Mouse (Mus musculus): ENCODE results near the gene Olfr521. TPM values are rescaled to one million over a fixed set of nuclear protein-coding genes. Genes with fewer than 3 reads are reported as not detected.
"Not testable (repeated sequence)": the region's sequence is repeated elsewhere in the genome, so short reads cannot be mapped to it uniquely, and the experiment has no call there.

Gene Olfr521
- total RNA-seq (2021) = not detected
- long read RNA-seq, experiment 1 = 0 reads
- long read RNA-seq, experiment 2 = 0 reads

DNA sequence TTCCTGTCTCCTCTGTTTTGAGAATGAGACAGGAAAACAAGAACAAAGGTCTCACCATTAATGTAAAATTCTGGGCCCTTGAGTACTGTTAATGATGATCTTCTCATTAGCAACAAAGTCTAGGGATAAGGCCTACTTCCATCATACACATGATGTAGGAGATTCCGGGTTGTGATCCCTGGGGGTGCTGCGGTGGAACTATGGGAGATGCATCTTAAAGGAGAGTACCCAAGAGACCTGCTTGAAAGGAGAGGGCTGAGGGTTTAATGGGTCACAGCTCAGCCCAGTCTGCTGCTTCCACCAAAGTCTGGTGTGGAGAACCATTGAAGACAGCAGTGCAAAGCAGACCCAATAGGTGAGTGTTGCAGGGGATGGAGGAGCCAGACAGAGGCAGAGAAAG is at the start of gene Olfr521:
TSS of gene Olfr521 (plus strand) at position 301 of the 400 bp plus-strand sequence.
- DNase-seq (ENCODE audit: low spot score) = no peak

DNA sequence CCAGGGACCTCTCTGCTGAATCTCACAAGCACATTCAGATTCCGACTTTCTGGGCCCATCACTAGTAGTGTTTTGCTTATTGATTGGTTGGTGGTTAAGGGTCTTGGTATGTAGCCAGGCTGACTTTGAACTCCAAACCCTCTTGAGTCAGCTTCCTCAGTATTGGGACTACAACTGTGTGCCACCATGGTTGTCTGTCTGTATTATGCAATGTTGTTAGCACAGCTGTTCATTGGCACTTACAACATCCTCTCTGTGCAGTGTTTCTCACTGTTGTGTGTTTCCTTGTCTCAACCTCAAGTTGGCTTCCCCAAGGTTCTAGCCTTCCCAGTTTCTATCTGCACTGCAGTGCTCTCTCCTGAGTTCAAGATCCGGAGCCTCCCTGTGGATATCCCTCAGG is 46.8 kb upstream of the Olfr521 start:
- DNase-seq (ENCODE audit: low spot score) = no peak

DNA sequence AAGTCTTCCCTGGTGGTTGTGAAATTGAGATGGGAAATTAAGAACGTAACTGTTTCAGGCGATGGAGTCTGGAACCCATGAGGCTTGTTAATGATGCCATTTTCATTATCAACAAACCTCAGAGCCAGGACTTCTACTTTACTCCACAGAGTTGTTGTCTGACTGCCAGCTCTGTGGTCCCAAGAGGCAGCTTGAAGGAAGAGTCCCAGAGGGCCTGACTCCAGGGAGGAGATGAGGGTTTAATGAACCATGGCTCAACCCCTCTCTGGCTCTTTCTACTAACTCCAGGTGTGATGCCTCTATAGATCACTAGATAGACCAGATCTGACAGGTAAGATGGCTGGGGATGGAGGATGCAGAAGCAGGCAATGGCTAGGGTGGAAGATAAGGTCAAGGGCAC is 33.3 kb upstream of the Olfr521 start, which contains the start of gene Olfr520:
TSS of gene Olfr520 (plus strand) at position 301 of the 400 bp plus-strand sequence.
- DNase-seq (ENCODE audit: low spot score) = no peak

DNA sequence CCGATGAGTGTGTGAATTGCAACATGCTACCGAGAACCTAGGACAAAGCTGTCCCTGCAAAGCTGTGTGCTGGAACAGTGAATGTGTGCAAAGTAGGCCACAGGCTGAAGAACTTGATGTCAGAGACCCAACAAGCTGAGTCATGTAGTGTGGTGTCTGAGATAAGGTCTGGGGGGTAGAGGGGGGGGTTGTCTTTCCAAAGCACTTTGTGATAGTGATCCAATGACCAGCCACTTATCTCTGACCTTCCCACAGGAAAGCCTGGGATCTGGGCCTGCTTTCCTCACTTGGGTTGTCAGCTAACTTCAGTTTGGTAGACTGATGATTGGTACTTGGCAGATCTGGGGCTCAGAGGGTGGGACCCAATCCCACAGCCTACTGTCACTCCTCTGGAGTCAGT is 28.7 kb upstream of the Olfr521 start:
- no peak for DNase-seq (ENCODE audit: low spot score)

DNA sequence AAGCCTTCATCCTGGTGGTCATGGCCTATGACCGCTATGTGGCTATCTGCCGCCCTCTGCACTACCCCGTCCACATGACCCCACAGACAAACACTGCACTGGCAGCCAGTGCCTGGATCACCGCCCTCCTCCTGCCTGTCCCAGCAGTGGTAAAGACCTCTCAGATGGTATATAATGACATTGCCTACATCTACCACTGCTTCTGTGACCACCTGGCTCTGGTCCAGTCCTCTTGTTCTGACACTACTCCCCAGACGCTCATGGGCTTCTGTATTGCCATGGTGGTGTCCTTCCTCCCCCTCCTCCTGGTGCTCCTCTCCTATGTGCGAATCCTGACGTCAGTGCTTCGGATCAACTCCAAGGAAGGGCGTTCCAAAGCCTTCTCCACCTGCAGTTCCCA is 27.8 kb upstream of the Olfr521 start:
- DNase-seq (ENCODE audit: low spot score) = not testable (repeated sequence)

DNA sequence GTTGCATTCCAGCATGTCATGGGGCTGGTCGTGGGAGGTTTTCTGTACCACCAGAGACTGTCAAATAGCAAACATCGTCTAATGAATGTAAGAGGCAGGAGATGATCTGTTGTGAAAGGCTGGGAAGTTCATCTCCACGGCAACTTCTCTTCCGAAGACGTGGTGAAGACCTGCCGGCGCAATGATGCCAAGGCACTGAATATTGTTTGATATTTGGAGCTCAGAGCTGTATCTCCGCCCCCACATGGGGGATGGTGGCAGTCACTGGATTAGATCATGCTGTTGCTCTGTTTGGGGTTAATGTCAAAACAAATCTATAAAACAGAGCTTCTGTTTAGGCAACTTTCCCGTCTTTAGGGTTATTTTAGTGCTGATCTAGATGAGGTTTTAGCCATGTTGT is 24.0 kb upstream of the Olfr521 start:
- DNase-seq (ENCODE audit: low spot score) = no peak

DNA sequence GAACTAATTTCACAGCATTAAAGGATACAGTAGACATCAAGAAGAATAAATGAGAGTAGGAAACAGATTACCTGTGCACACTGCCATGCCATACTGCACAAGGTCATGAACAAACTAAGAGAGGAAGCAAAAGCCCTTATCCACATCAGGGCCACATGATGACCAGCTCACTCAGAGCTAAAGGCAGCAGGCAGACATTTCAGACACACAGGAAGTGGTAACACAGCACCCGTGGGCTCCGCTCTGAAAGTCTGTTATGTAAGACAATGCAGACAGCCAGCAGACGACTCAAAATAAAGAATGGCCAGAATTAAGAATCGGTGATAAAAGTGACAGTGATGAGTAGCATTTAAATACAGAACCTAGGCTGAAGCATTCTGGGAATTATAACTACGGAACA is 18.1 kb downstream of the Olfr521 start:
- DNase-seq (ENCODE audit: low spot score) = no peak

DNA sequence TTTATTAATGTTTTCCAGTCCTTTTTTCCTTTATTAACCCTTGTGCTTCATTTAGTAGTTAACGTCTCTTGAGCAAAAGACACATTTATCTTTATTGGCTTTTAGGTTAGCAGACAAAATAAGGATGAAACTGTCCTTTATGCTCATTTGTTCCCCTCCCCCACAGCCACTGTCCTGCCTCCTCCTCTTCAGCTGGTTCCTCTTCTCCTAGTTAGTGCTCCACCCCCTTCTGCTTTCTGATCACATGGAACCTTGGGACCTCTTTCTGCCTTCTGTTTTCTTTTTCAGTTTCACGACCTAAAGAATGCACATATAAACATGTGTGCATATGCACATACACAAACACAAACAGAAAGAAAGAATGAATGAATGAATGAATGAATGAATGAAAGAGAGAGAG is 18.6 kb downstream of the Olfr521 start:
- no peak for DNase-seq (ENCODE audit: low spot score)

DNA sequence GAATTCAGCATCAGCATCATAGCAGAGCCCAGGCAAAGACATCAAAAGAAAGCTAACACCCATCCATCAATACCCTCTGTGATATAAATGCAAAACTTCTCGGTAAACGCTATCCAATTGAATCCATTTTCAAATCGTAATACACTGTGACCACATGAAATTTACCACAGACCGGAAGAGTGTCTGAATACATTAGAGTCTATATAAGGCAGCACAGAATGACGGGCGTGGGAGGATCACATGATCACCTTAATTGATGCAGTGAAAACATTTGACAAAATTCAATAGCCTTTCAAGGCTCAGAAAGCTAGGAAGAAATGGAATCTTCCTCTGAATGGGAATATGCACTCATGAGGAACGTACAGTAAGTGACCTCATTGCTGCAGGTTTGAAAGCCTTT is 20.1 kb downstream of the Olfr521 start:
- DNase-seq (ENCODE audit: low spot score) = no peak

DNA sequence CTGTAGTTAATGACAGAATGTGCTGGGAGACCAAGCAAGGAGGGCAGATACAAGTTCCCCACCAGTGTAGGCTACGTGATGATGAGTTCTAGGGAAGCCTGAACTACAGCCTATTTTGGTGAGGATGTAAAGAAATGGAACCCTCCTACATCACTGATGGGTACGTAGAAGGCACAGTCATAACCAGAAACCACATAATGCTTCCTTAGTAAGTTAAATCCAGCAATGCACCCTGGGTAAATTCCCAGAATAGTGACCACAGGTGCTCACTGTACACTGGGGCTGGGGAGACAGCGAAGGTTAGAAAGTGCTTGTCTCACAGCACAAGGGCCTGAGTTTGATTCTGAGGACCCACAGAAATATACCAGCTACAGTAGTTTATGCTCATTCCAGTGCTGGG is 22.2 kb downstream of the Olfr521 start:
- DNase-seq (ENCODE audit: low spot score) = no peak

DNA sequence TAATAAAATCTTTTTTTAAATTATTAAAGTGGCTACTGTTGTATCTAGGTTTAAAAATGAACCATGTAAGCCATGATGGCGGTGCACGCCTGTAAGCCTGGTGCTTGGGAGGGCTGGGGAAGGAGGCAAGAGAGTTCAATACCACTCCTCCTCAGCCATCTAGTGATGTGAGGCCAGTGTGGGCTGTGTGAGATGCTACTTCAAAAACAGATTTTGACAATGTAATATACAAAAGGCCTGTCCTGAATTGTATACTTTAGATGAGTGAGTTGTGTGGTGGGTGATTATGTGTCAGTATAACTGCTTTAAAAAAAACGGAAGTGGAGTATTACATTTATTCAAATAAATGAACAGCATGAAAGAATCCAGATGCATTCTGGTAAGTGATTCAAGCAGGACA is 23.5 kb downstream of the Olfr521 start:
- DNase-seq (ENCODE audit: low spot score) = no peak

DNA sequence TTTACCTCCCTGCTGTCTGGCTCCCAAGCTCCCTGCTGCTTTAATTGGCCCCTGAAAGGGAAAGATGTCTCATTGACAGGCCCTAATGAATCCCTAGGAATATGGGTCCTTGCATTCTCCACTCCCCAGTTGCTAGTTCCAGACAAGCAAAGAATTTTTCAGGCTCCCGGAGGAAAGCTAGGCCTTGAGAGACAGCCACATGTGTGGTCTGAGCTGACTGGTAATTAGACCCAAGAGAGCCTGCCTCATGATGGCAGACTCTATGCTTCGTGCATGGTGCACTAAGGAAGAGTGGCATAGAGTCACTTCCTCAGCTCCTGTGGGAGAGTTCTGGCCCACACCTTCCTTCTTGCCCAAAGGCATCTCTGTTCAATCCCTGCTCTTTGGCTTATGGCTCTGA is 24.6 kb downstream of the Olfr521 start:
- DNase-seq (ENCODE audit: low spot score) = no peak

DNA sequence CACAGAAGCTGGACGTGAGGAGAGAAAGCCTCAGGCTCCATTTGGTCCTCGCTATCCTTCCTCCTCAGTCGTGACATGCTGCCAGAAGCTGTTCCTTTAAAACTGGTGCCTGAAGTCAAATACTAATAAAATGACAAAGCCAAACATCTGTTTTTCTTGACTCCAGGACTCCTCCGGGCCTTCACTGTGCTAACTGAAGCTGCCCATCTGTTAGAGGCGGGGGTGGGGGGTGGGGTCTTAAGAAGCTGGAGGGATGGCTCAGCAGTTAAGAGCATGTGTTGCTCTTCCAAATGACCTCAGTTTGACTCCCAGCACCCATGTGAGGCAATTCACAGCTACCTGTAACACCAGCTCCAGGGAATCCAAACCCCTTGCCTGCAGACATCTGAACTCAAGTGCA is 25.3 kb downstream of the Olfr521 start:
- peak; percentile 17 for DNase-seq (ENCODE audit: low spot score)

DNA sequence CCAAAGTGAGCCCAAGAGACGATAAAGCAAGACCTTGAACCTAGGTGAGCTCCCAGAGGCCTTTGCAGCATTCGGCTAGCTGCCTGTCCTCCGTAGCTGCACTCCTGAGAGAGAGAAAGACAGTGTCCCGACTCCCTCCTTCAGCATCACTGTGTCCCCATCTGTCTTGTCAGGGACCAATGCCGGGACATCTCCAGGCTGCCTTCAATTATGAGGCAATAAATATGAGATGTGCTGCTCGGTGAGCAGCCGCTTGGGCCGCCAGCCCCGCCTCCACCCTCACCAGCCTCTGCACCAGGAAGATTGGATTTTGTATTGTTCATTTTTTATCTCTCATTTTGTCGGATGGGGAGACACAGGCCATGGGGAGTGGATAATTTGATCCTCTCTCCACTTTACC is 27.5 kb downstream of the Olfr521 start:
- no peak for DNase-seq (ENCODE audit: low spot score)

DNA sequence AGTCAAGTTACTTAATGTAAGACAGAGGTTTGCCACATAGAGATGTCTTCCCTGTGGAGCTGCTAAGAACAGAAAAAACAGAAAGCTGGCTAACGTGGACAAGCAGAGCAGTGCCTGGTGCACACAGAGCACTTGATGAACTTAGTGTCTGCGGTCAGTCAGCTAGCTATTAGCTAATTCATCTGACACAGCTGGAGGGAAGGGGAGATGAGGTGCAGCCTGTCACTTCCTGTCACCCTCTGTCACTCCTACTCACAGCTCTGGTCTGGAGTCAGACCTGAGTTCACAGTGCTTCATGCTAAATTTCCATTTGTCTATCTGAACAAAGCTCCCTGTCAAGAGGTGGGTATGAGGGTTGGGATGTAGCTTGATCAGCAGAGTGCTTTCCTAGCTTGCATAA is 30.8 kb downstream of the Olfr521 start:
- no peak for DNase-seq (ENCODE audit: low spot score)

DNA sequence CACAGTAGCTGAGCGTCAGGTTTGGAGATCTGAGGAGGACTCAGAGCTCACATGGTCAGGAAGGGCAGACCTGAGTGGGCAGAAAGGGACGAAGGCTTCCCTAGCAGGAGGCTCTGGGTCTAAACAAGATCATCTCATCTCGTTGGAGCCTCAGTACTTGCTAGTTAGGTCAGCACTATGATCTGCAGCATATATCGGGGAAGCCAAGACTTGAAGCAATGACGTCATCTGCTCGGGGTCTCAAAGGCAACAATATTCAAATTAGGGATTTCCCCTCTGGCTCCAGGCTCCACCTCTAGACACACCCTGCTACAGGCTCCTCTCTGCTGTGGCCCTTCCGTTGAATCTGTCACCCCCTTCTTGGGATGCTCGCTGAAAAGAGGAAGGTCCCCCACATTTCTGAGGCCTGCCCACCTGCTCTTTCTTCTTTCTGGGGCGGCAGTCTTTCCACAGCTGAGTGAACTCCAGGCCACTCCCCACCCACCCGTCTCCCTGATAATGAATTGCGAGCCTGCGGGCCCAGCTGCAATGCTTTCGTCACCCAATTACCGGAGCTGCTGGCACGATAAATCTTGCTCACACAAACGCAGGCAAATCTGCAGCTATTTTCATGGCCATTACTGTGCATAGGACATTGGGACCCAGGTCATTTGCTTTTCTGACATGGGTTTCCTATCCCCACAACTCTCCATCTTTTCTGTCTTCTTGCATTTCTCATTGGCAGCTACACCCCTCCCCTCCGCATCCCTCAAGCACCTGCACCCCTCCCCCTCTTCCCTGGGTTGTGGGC is 32.1 kb downstream of the Olfr521 start:
- peak; percentile 15 for DNase-seq (ENCODE audit: low spot score)

DNA sequence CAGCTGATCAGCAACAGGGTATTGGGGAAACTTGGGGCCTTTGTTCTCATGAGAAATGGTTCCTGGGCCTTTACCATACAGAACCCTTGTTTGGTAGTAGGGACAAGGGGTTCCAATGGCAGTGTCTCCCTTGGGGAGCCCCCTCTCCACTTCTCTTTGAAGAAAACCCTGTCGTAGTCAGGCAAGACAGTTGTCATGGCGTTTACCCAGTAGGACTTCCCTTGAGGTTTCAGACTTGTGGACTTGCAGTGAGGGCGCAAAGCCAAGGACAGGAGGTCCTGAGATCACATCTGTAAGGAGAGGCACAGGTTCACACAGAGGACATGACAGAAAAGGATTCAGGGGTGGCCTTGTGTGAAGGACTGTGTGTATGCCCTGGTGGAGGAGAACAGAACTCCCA is 33.2 kb downstream of the Olfr521 start:
- DNase-seq (ENCODE audit: low spot score) = peak; percentile 9

DNA sequence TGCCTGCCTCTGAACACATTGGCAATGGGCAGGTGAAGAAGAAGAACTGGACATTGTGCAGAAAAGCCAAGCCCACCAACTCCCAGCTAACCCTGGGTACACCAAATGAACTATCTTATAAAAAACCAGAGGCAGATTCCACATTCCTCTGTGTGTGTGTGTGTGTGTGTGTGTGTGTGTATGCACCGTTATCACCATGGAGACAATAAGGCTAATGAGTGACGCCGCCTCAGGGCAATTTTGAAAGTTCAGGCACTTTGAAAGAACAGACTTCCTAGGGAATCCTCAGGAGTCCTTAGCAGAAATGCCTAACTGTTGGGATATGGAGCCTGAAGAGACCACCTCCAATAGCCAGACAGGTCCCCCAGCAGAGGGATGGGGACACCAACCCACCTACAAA is 34.0 kb downstream of the Olfr521 start:
- no peak for DNase-seq (ENCODE audit: low spot score)

DNA sequence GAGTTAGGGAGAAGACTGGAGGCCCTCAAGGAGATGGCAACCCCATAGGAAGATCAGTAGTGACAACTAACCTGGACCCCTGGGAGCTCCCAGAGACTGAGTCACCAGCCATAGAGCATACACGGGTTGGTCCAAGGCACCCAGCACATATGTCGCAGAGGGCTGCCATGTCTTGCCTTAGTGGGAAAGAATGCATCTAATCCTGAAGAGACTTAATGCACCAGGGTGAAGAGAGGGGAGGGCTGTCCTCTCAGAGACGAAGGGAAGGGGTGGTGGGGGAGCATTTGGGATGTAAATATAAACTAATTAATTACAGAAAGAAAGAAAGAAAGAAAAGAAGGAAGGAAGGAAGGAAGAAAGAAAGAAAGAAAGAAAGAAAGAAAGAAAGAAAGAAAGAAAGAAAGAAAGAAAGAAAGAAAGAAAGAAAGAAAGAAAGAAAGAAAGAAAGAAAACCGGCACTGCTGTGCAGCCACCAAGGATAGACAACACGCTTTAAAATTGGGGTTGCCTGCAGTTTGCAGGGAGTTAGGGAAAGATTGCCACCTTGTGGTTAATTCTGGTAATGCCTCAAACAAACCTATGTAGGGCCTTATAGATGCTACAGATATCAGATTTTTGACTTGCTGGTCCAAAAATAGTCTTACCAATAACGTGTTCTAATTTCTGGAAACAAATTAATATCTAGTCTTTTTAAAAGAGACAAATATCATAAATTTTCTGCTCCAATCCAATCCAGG is 34.8 kb downstream of the Olfr521 start:
- DNase-seq (ENCODE audit: low spot score) = peak; percentile 78

DNA sequence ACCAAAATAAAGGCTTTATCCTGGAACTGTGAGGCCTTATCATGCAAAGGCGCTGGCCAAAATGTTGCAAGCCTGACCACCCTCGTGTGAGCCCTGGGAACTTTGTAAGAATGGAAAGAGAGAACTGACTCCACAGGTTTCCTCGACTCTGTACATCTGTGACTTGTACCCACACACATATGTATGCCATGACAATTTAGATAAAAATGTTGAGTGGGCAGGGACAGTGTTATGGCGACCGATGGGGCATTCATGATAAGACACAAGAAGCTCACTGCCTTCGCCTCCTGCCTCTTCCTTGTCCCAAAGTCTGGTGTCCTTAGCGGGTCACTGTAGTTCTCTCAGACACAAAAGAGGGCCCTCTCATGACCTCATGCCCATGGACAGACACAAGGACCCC is 35.8 kb downstream of the Olfr521 start:
- DNase-seq (ENCODE audit: low spot score) = no peak

DNA sequence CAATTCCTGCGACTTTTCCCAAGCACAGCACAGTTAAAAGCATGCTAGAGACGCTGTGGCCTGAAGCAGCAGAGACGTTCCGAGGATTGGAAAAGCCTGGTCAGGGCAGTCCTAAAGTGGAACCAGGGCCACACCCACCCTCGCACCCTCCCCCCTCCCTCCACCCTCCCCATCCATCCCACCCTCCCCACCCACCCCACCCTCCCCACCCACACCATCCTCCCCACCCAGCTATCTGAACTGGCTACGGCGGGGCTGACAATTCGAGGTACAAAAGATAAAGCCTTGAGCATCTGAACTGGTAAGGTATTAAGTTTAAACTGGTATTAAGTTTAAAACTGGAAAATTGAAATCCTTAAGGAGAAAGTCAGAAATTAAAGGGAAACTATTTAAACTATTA is 40.2 kb downstream of the Olfr521 start:
- no peak for DNase-seq (ENCODE audit: low spot score)

DNA sequence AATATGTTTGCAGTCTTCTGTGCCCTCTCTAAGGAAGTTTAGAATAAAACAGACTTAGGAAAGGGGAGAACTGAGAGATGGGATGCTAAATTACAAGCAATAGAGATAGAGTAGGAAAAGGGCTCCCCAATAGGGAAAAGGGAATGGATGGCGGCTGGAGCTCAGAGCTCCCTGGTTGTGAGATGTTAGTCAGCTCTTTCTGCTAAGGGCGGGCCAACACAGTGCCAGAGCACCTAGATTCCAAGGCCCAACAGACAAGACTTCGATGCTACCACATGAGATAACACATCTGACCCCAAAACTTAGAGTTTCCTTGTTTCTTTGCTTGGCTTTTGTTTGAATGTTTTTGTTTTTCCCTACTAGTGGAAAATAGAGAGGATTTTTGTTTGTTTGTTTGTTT is 40.7 kb downstream of the Olfr521 start:
- DNase-seq (ENCODE audit: low spot score) = not testable (repeated sequence)

DNA sequence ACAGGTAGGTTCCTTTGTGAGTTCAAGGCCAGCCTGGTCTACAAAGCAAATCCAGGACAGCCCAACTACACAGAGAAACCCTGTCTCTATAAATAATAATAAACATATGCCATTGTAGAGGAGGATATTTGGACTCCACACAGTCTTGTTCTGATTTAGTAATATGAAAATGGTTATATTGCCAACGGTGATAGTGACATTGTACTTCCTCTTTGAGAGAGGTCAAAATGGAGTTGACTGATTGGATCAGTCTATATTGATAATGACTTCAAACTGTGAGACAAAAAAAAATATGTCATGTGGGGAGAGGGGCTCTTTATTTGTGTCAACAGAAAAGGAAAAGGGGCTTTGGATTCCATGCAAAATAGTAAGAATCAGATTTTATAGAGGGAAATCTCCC is 42.0 kb downstream of the Olfr521 start:
- DNase-seq (ENCODE audit: low spot score) = no peak
